Mouse (Mus musculus): ENCODE results near the gene Prtn3.

DNA sequence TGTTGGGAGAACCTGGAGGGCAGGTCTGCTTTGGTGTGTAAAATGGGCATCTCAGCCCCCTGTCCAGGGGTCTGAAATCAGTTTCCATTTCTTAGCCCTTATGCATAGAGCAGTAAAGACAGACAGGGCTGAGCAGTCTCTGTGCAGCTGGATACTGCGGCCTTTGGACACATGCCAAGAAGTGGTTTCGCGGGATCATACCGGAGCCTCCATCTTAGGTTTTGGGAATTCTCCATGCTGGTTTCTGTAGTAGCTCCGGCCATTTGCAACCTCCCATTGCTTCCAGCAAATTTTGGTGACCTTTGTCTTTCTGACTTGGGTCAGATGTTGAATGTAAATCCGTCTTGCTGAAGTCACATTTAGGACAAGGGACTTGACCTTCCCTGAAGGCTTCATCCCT, 30.8 kb upstream of the Prtn3 start:
- TF ChIP-seq MAFK (IDR thresholded peaks at IDR 0.05; ENCODE audit: insufficient read depth, low read depth, low read length), result no peak
- no peak for TF ChIP-seq CHD2 (IDR thresholded peaks at IDR 0.05; ENCODE audit: low read depth, low read length)
- TF ChIP-seq HCFC1 (IDR thresholded peaks at IDR 0.05; ENCODE audit: borderline replicate concordance, insufficient read depth, low read length), result no peak
- TF ChIP-seq ZNF384 (IDR thresholded peaks at IDR 0.05; ENCODE audit: low read depth, low read length), result no peak
- TF ChIP-seq ZC3H11A (IDR thresholded peaks at IDR 0.05; ENCODE audit: borderline replicate concordance, low read depth, low read length), result no peak

All from ES-E14 (cell line).